Mouse (Mus musculus) right cerebral cortex, postnatal 25 days (tissue): Measurements from ENCODE around the gene Vmn2r101.

Experiments
- DNase-seq: peaks from one replicate; pipeline ENCODE4 v3.0.0; 2022

Gene Vmn2r101

GRCm38 (mm10) chr17:19576927-19577326 lies at the start of gene Vmn2r101:
Gene Vmn2r101 (plus strand): TSS chr17:19577227.
- no peak for DNase-seq

GRCm38 (mm10) chr17:19629328-19629727 lies 52.3 kb downstream of the Vmn2r101 start:
- DNase-seq, result no peak

- no peak for DNase-seq
Observed at GRCm38 (mm10) chr17:19658447-19658846, 81.4 kb downstream of the Vmn2r101 start.

DNA sequence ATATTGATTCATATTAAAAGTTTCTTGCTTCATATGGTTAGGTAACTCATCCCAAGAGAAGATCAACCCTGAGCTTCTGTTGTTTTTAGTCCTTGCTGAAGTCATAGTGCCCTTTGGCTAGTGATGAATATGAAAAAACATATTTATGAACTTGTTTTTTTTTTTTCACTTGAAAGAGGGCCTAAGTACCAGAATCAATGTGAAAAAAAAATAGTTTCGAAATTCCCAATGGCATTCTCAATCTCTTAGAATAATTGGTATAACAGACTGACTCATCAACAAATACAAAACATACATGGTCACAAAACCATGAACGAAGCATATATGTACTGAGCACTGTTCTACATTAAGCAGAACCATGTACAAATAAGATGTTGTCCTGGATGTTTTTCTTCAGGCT lies 83.0 kb downstream of the Vmn2r101 start, which contains the start of gene Vmn2r102:
Vmn2r102 (plus strand) TSS at position 301 of the 400 bp plus-strand sequence.
- DNase-seq, result no peak
